Mouse (Mus musculus): ENCODE measurements around the gene Aldh4a1.

- no peak for TF ChIP-seq CTCF (IDR thresholded peaks at IDR 0.05; ENCODE audit: control insufficient read depth, insufficient read depth, insufficient replicate concordance, low read depth, low read length)
- TF ChIP-seq POLR2A (IDR thresholded peaks at IDR 0.05; ENCODE audit: control insufficient read depth, low read depth, low read length): no peak
Measured at GRCm38 (mm10) chr4:139650086-139650743, 27.5 kb downstream of the Aldh4a1 start.

Measured in testis, adult 2 months (tissue).